Mouse (Mus musculus) embryo, embryonic 10.5 days (tissue): ENCODE results near the gene Ncor1.

Experiments used
- DNase-seq: peaks from one replicate; pipeline ENCODE4 v3.0.0-alpha.2; 2015; ENCODE audit warnings: low spot score

Gene Ncor1

DNA sequence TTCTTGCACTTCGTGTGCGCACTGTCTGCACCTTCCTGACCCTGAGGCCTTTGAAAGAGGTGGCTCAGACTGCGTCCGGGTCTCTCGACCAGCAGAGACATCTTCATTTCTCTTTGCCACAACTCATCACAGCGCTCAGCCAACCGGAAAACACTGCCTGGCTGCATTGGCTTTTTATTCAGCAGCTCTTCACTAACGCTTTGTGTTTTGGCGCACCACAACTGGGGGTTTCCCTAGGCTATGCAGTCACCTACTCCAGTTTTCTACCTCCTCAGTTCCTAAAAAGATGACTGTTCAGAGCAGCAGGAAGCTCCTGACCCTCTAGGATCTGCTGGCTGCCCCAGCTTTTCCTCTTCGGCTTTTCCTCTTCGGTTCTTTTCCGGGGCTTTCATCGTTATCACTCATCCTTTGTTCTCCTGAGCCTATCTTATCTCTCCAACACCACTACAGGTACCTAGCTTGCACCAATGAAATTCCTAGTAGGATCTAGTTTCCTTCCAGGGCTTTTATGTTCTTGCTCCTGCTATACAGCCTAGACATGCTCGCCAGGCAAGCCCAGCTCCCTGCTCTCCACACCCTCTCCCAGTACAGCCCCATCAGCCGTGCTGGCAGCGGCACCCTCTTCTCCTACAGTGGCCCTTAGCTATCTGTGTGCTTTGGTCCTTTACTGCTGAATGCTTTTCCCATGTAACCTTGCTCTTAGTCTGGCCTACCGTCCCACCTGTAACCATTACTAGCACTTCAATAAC, 191.7 kb downstream of the Ncor1 start:
- no peak for DNase-seq
